Mouse (Mus musculus) retina, postnatal 1 day (tissue): ENCODE results near the gene Gdap2.

Experiments
- DNase-seq: peaks from one replicate; pipeline ENCODE4 v3.0.0-alpha.2; 2012

The Gdap2 gene

GRCm38 (mm10) chr3:100162315-100163105, at the start of gene Gdap2, which contains the start of gene Wdr3:
Gene Gdap2, plus strand, starts transcription at chr3:100162381.
Gene Wdr3, minus strand, starts transcription at chr3:100162407.
- DNase-seq, result peak; percentile 98

- no peak for DNase-seq
Measured at GRCm38 (mm10) chr3:100118681-100119080, 43.5 kb upstream of the Gdap2 start.

GRCm38 (mm10) chr3:100121961-100122360, 40.2 kb upstream of the Gdap2 start:
- DNase-seq, result no peak

- no peak for DNase-seq
Measured at GRCm38 (mm10) chr3:100122445-100122844, 39.7 kb upstream of the Gdap2 start.

- DNase-seq, result no peak
Measured at GRCm38 (mm10) chr3:100160682-100161445, 1.3 kb upstream of the Gdap2 start.

- no peak for DNase-seq
Measured at GRCm38 (mm10) chr3:100161665-100162314, 391 bp upstream of the Gdap2 start.

- DNase-seq, result no peak
Measured at GRCm38 (mm10) chr3:100163556-100163955, 1.4 kb downstream of the Gdap2 start.

- no peak for DNase-seq
Measured at GRCm38 (mm10) chr3:100164991-100165390, 2.8 kb downstream of the Gdap2 start.

GRCm38 (mm10) chr3:100176031-100176430, 13.8 kb downstream of the Gdap2 start:
- no peak for DNase-seq

- DNase-seq, result no peak
Measured at GRCm38 (mm10) chr3:100180471-100180870, 18.3 kb downstream of the Gdap2 start.

- peak; percentile 86 for DNase-seq
Measured at GRCm38 (mm10) chr3:100189444-100189843, 27.3 kb downstream of the Gdap2 start.

- no peak for DNase-seq
Measured at GRCm38 (mm10) chr3:100189861-100190260, 27.7 kb downstream of the Gdap2 start.

GRCm38 (mm10) chr3:100194210-100194609, 32.0 kb downstream of the Gdap2 start:
- DNase-seq, result no peak

- DNase-seq, result no peak
Measured at GRCm38 (mm10) chr3:100201554-100201953, 39.4 kb downstream of the Gdap2 start.

- DNase-seq, result no peak
Measured at GRCm38 (mm10) chr3:100206973-100207372, 44.8 kb downstream of the Gdap2 start.

- no peak for DNase-seq
Measured at GRCm38 (mm10) chr3:100215469-100215868, 53.3 kb downstream of the Gdap2 start.

- DNase-seq, result no peak
Measured at GRCm38 (mm10) chr3:100225326-100225959, 63.3 kb downstream of the Gdap2 start.

- DNase-seq, result no peak
Measured at GRCm38 (mm10) chr3:100227509-100227908, 65.3 kb downstream of the Gdap2 start.

GRCm38 (mm10) chr3:100228981-100229380, 66.8 kb downstream of the Gdap2 start:
- no peak for DNase-seq

GRCm38 (mm10) chr3:100236725-100237436, 74.7 kb downstream of the Gdap2 start:
- DNase-seq, result no peak

- no peak for DNase-seq
Measured at GRCm38 (mm10) chr3:100242230-100242629, 80.0 kb downstream of the Gdap2 start.

GRCm38 (mm10) chr3:100246286-100246825, 84.2 kb downstream of the Gdap2 start:
- no peak for DNase-seq
